Mouse (Mus musculus) forebrain, embryonic 10.5 days (tissue): ENCODE data around the gene Pcgf2. TPM values are rescaled to one million over a fixed set of nuclear protein-coding genes. Genes with fewer than 3 reads are reported as not detected.
A peak's percentile ranks its signal among the peaks of the same experiment; 100 is the strongest.

ENCODE experiments used
- DNase-seq: peaks from one replicate; pipeline ENCODE4 v3.0.0-alpha.2; 2017; ENCODE audit warnings: low spot score; ENCODE audit errors: extremely low spot score
- H3K27ac ChIP-seq: fragments of 300-500 bp; sonication (generic); 2 replicates; pipeline ENCODE4 v1.5.1; 2016; ENCODE audit warnings: mild to moderate bottlenecking
- H3K27me3 ChIP-seq: fragments of 300-500 bp; sonication (generic); 2 replicates; pipeline ENCODE4 v1.6.1; 2016; ENCODE audit warnings: mild to moderate bottlenecking; ENCODE audit not compliant: poor library complexity, severe bottlenecking
- H3K36me3 ChIP-seq: fragments of 300-500 bp; sonication (generic); replicated peaks from 2 replicates; pipeline ENCODE4 v1.6.1; 2016; ENCODE audit warnings: mild to moderate bottlenecking, moderate library complexity
- H3K4me1 ChIP-seq: fragments of 300-500 bp; sonication (generic); 2 replicates; pipeline ENCODE4 v1.6.1; 2016
- H3K4me3 ChIP-seq: fragments of 300-500 bp; sonication (generic); 2 replicates; pipeline ENCODE4 v1.5.1; 2016; ENCODE audit warnings: mild to moderate bottlenecking, moderate library complexity
- H3K9me3 ChIP-seq: fragments of 300-500 bp; sonication (generic); 2 replicates; pipeline ENCODE4 v1.6.1; 2016; ENCODE audit warnings: mild to moderate bottlenecking, moderate library complexity
- WGBS: fragments of 180-500 bp; shearing (Covaris S2); methylation state at CpG from one replicate; pipeline ENCODE4 v1.1.7; 2016; 5-methylcytosine and 5-hydroxymethylcytosine counted together
- polyA plus RNA-seq: library from polyadenylated mRNA; unstranded; fragments of >200 nt; fragmentation: Nextera tagmentation; extraction: Ambion mirVana; gene quantifications from 2 replicates; pipeline ENCODE4 v1.2.1, GENCODE M21; 2016

Pcgf2 gene
- polyA plus RNA-seq, 1 experiment from 2014 or later, result 18.4 TPM

DNA sequence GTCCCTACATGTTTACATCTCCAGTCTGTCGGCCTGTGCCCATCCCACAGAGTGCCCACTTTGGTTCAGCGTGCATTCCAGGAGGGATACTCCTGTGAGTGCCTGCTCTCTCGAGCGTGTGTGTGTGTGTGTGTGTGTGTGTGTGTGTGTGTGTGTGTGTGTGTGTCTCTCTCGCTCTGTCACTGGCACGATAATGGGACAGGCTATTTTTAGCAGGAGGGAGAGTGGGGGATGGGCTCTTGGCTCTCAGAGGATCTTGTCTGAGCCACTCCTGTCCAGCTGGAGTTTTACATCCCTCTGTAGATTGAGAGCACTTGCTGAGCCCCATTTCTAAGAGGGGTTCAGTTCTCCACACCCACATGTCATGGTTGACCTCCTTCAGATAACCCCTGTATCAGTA, 30.5 kb downstream of the Pcgf2 start:
- no peaks in the 10 kb centered on the region for H3K27me3 ChIP-seq
- H3K4me3 ChIP-seq, result peak overlapping the region; percentile 10; the same call in 1 of the 2 replicates
- no peak for DNase-seq
- H3K4me1 ChIP-seq, result peaks cover 41% of the 10 kb centered on the region
- H3K9me3 ChIP-seq, result peaks cover 4% of the 10 kb centered on the region; the same call in 1 of the 2 replicates
- peaks cover 100% of the 10 kb centered on the region for H3K36me3 ChIP-seq
- WGBS, result 32% methylated on average over 6 of the region's 6 CpGs
- H3K27ac ChIP-seq, result peak overlapping the region; percentile 48; the same call in 1 of the 2 replicates

DNA sequence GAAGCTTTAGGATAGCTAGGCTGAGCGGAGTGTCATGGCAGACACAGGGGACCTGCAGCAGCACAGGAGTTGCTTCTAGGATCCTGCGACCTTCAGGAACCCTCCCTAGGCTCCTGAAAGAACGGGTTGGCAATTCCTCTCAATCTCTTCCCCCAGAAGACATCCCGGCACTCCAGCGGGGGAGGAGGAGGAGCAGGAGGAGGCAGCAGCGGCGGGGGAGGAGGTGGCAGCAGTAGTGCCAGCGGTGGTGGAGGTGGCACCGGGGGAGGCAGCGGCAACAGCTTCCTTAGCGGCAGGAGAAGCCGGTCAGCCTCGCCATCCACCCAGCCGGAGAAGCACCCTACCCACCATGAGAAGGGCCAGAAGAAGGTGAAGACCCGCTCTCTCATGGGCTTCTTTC, 31.0 kb downstream of the Pcgf2 start:
- H3K36me3 ChIP-seq, result peaks cover 95% of the 10 kb centered on the region
- DNase-seq, result no peak
- peaks cover 4% of the 10 kb centered on the region; the same call in 1 of the 2 replicates for H3K9me3 ChIP-seq
- 54% methylated on average over 15 of the region's 15 CpGs for WGBS
- H3K4me1 ChIP-seq, result peaks cover 47% of the 10 kb centered on the region
- peak overlapping the region; percentile 10; the same call in 1 of the 2 replicates for H3K4me3 ChIP-seq
- H3K27ac ChIP-seq, result peak overlapping the region; percentile 60; the same call in 1 of the 2 replicates
- no peaks in the 10 kb centered on the region for H3K27me3 ChIP-seq

DNA sequence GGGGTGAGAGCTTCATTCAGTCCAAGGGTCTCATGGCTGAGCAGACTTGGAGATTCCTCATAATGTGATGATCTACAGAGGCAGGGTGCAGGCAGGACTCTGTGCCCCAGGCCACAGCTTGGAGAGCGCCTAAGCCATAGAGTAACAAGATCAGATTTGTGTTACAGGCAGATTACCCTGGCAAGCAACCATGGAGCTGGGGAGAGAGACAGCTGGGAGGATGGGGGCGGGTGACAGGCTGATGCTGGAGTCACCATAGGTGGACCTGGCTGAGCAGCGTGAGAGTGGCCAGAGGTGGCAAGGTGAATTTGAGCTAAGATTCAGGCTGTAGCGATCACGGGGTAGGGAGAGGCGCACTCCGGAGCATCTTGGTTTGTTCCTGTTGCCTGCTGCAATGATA, 32.1 kb downstream of the Pcgf2 start:
- DNase-seq, result no peak
- Histone ChIP-seq H3K36me3 (peaks cover 84% of the 10 kb centered on the region), H3K9me3 (peaks cover 4% of the 10 kb centered on the region; the same call in 1 of the 2 replicates), H3K4me3 (no peak overlapping the region), H3K4me1 (peaks cover 56% of the 10 kb centered on the region), H3K27ac (no peak overlapping the region), H3K27me3 (no peaks in the 10 kb centered on the region)
- 93% methylated on average over 7 of the region's 7 CpGs for WGBS

DNA sequence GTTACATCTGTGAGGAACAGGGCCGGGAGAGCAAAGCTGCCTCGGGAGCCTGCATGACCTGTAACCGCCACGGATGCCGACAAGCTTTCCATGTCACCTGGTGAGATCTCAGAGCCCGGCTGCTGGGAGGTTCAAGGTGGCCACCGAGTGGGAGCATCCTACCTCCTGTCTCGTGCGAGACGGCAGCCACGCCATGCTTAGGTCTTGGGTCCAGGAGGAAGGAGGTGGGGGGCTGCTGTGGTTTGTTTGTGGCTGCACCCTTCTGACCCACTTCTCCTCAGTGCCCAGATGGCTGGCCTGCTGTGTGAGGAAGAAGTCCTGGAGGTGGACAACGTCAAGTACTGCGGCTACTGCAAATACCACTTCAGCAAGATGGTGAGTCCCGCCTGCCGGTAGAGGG, 33.5 kb downstream of the Pcgf2 start:
- peaks cover 67% of the 10 kb centered on the region for H3K4me1 ChIP-seq
- H3K4me3 ChIP-seq, result peak overlapping the region; percentile 10; the same call in 1 of the 2 replicates
- peaks cover 4% of the 10 kb centered on the region; the same call in 1 of the 2 replicates for H3K9me3 ChIP-seq
- no peak for DNase-seq
- H3K36me3 ChIP-seq, result peaks cover 70% of the 10 kb centered on the region
- H3K27ac ChIP-seq, result no peak overlapping the region
- 94% methylated on average over 15 of the region's 15 CpGs for WGBS
- peaks cover 8% of the 10 kb centered on the region for H3K27me3 ChIP-seq

DNA sequence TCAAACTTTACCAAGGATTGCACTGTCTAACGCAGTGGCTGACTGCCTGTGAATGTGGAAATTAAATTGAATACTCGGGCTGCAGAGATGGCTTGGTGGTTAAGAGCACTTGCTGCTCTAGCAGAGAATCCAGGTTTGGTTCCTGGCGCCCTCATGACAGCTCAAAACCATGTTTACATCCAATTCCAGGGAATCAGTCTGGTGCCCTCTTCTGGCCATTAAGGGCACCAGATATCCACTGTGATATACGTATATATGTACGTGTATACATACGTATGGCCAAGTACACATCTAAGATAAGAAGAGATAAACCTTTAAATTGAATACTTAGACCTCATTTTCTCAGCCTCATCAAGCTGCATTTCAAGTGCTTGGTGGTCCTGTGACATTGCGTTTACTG, 34.1 kb downstream of the Pcgf2 start:
- WGBS, result 91% methylated on average over 7 of the region's 7 CpGs
- H3K36me3 ChIP-seq, result peaks cover 64% of the 10 kb centered on the region

DNA sequence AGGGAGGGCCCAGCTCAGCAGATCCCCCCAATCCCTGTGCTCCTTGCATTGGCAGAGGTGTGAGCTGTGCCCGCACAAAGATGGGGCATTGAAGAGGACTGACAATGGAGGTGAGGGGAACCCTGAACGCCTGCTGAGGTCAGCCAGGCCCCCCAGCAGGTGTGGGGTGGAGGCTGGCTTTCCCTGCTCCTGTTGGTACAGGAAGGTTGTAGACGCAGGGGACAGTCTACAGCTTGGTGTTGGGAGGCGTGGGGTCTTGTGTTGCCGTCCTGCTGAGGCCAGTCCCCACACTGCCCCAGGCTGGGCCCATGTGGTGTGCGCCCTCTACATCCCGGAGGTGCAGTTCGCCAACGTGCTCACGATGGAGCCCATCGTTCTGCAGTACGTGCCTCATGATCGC, 34.9 kb downstream of the Pcgf2 start:
- H3K4me3 ChIP-seq, result peak overlapping the region; percentile 94
- peaks cover 74% of the 10 kb centered on the region for H3K4me1 ChIP-seq
- WGBS, result 89% methylated on average over 13 of the region's 13 CpGs
- 0 out of 2 replicates have a peak overlapping the region, but pooled peaks have one; percentile 44 for H3K27ac ChIP-seq
- H3K9me3 ChIP-seq, result peaks cover 4% of the 10 kb centered on the region; the same call in 1 of the 2 replicates
- DNase-seq, result no peak
- H3K27me3 ChIP-seq, result peaks cover 22% of the 10 kb centered on the region
- peaks cover 56% of the 10 kb centered on the region for H3K36me3 ChIP-seq

More for the DNA sequence above, 34.1 kb downstream of the Pcgf2 start:
- no peak for DNase-seq
- Histone ChIP-seq H3K4me3 (peak overlapping the region; percentile 94; the same call in 1 of the 2 replicates), H3K4me1 (peaks cover 73% of the 10 kb centered on the region), H3K27ac (no peak overlapping the region), H3K9me3 (peaks cover 4% of the 10 kb centered on the region; the same call in 1 of the 2 replicates), H3K27me3 (peaks cover 14% of the 10 kb centered on the region)

DNA sequence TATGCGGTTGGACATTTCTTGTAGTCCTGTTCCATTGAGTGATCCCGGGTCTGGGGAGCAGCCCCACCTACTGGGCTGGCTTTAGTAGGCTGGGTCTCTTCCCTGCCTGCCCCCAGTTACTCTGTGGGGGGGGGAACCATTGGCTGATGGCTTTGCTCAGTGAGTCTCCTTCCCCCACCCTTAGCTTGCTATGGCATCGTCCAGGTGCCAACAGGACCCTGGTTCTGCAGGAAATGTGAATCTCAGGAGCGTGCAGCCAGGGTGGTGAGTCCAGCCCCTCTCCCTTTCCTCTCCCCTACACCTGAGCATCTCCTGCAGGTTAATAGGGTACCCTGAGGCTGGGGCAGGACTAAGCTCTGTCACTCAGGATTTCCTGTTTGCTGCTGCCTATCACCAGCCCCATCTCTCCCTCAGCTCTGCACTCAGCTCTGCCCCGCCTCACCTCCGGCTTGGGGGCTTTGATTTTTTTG, 35.5 kb downstream of the Pcgf2 start:
- no peak for DNase-seq
- H3K4me3 ChIP-seq, result peak overlapping the region; percentile 94
- H3K4me1 ChIP-seq, result peaks cover 74% of the 10 kb centered on the region
- peaks cover 4% of the 10 kb centered on the region; the same call in 1 of the 2 replicates for H3K9me3 ChIP-seq
- peaks cover 24% of the 10 kb centered on the region for H3K27me3 ChIP-seq
- H3K36me3 ChIP-seq, result peaks cover 50% of the 10 kb centered on the region
- peak overlapping the region; percentile 97 for H3K27ac ChIP-seq
- WGBS, result 30% methylated on average over 6 of the region's 6 CpGs

DNA sequence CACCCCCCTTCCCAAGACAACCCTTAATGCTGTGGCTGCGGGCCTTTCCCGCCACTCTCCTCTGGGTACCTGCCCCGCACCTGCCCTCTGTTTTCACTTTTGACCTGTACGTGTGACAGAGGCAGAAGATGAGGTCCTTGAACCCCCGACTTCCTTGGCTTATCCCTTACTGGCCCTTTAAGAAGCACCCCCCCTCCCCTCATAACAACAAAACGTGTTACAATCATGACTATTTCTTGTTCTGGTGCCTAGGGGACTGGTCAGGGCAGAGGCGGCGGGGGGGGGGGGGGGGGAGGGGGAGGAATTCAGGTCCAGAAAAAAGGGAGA, 36.0 kb downstream of the Pcgf2 start:
- H3K4me3 ChIP-seq, result peak overlapping the region; percentile 94
- DNase-seq, result peak; percentile 50
- WGBS, result 0% methylated on average over 7 of the region's 8 CpGs
- peaks cover 30% of the 10 kb centered on the region for H3K27me3 ChIP-seq
- H3K36me3 ChIP-seq, result peaks cover 45% of the 10 kb centered on the region
- H3K9me3 ChIP-seq, result peaks cover 4% of the 10 kb centered on the region; the same call in 1 of the 2 replicates
- H3K27ac ChIP-seq, result peak overlapping the region; percentile 97
- H3K4me1 ChIP-seq, result peaks cover 74% of the 10 kb centered on the region

DNA sequence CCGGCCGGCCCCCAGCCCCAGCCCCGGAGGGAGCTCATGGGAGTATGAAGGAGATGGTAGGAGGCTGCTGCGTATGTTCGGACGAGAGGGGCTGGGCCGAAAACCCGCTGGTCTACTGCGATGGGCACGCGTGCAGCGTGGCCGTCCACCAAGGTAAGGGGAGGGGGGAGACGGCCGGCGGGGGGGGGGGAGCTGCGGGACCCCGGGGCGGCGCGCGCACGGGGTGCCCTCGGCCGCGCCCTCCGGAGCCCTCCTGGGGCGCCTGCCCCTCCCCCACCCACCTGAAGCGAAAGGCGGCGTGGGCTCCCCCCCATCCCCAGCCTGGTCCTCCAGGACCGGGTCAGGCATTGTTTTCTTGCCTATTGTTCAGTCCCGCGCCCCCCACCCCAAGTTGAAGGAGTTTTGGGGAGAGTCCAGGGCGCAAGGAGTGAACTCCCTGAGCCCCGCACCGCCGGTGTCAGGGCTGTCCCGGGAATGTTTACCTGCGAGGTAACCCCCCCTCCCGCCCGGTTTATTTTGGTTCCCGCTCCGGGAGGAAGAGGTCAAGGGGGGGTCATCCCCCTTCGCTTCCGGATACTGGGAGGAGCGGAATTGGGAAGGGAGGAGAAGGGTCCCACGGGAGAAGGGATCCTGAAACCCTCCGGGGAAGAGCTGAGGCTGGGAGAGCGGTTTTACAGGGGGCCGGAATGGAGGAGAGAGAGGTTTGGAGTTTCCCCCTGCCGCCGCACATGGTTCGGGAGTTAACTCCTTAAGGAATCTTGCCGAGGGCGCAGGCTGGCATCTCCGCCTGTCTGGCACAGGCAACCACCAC, 36.6 kb downstream of the Pcgf2 start:
- H3K27me3 ChIP-seq, result peaks cover 35% of the 10 kb centered on the region
- peak overlapping the region; percentile 97 for H3K27ac ChIP-seq
- H3K36me3 ChIP-seq, result peaks cover 39% of the 10 kb centered on the region
- under 1% methylated on average over 36 of the region's 57 CpGs for WGBS
- peaks cover 74% of the 10 kb centered on the region for H3K4me1 ChIP-seq
- H3K4me3 ChIP-seq, result peak overlapping the region; percentile 94
- peaks cover 4% of the 10 kb centered on the region; the same call in 1 of the 2 replicates for H3K9me3 ChIP-seq
- DNase-seq, result peak; percentile 66

DNA sequence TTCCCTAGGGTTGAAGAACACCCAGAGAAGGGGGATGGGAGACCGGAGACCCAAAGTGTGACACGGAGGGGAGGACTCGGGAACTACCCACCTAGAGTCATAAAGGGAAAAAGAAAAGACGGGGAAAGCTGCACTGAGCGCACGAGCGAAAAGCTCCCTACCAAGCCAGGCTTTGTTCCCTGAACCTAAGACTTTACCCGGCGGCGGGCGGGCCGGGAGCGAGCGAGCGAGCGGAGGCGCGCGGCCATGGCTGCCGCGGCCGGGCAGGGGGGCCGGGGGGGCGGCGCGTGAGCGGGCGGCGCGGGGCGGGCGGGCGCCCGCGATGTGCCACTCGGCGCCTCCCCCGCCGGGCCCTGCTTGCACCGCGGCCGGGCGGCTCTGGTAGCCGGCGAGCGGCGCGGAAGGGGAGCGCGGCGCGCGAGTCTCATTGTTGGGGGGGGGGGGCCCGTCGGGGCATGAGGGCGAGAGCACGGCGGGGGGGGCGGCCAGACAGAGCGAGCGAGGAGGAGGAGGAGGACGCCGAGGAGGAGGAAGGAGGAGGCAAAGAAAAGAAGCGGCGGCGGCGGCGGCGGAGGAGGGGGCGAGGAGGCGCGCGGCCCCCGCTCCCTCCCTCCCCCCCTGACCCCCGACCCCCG, 37.3 kb downstream of the Pcgf2 start, which contains the start of gene Mllt6:
Mllt6 (plus strand) TSS at position 522 of the 635 bp plus-strand sequence.
- peaks cover 42% of the 10 kb centered on the region for H3K27me3 ChIP-seq
- DNase-seq, result peak; percentile 79
- under 1% methylated on average over 51 of the region's 76 CpGs for WGBS
- peak within 1 kb of the TSS; percentile 94 for H3K4me3 ChIP-seq
- peaks cover 32% of the 10 kb centered on the region for H3K36me3 ChIP-seq
- H3K9me3 ChIP-seq, result peaks cover 4% of the 10 kb centered on the region; the same call in 1 of the 2 replicates
- H3K4me1 ChIP-seq, result peaks cover 68% of the 10 kb centered on the region
- H3K27ac ChIP-seq, result peak within 1 kb of the TSS; percentile 97

DNA sequence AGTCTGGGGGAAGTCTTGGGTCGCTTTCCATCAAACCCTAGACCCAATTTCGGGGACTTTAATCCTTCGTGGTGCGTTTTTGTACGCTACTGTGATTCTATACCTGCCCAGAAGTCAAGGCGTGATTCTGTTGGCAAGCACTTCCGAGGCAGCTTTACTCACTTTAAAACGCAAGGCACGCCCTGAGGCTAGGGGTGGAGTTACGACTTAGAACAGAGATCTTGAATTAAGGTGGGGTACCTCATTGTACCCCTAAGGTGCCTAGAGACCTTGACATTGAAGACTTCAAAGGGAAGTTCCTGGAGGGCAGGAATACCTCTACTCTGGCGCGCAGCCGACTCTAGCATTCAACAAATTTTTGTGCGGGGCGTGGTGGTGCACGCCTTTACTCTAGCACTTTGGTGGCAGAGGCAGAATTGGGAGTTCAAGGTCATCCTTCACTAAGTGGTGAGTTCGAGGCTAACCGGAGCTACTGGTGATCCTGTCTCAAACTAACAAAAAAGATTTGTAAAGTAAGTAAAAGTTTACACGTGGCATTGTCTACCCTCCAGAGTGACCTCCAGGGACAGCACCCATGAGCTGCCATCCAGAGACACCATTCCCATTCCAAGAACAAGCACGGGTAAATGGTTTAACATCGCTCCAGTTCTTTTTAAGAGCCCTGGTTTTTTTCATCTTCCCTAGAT, 37.9 kb downstream of the Pcgf2 start:
- H3K36me3 ChIP-seq, result peaks cover 26% of the 10 kb centered on the region
- no peak for DNase-seq
- H3K27me3 ChIP-seq, result peaks cover 42% of the 10 kb centered on the region
- peak overlapping the region; percentile 97 for H3K27ac ChIP-seq
- peaks cover 4% of the 10 kb centered on the region; the same call in 1 of the 2 replicates for H3K9me3 ChIP-seq
- 1% methylated on average over 21 of the region's 21 CpGs for WGBS
- H3K4me1 ChIP-seq, result peaks cover 69% of the 10 kb centered on the region
- peak overlapping the region; percentile 94 for H3K4me3 ChIP-seq

DNA sequence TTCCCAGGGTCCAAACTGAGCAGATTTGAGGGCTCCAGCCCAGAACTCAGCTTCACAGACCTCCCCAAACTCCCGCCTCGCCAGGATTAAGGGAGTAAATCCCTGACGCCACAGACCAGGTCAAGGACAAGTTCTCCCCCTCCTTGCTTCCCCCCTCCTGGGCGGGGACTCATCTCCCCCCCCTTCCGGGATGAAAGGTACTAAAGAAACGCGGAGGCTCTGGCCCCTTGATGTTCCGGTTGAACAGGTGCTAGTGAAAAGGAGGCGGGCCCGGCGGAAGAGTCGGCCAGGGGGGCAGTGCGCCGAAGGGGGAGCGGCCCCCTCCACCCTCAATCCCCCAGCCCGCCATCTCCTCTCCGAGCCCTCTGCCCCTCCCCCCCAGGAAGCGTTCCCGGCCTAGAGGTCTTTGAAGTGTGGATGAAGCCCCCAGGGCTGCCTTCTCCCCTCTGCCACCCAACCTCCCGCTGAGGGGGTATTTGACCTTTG, 38.6 kb downstream of the Pcgf2 start:
- Histone ChIP-seq H3K4me1 (peaks cover 73% of the 10 kb centered on the region), H3K27ac (peak overlapping the region; percentile 97), H3K4me3 (peak overlapping the region; percentile 94), H3K9me3 (peaks cover 4% of the 10 kb centered on the region; the same call in 1 of the 2 replicates), H3K36me3 (peaks cover 19% of the 10 kb centered on the region), H3K27me3 (peaks cover 42% of the 10 kb centered on the region)
- 2% methylated on average over 20 of the region's 20 CpGs for WGBS
- DNase-seq, result peak; percentile 74
